In the genomic region with DNA sequence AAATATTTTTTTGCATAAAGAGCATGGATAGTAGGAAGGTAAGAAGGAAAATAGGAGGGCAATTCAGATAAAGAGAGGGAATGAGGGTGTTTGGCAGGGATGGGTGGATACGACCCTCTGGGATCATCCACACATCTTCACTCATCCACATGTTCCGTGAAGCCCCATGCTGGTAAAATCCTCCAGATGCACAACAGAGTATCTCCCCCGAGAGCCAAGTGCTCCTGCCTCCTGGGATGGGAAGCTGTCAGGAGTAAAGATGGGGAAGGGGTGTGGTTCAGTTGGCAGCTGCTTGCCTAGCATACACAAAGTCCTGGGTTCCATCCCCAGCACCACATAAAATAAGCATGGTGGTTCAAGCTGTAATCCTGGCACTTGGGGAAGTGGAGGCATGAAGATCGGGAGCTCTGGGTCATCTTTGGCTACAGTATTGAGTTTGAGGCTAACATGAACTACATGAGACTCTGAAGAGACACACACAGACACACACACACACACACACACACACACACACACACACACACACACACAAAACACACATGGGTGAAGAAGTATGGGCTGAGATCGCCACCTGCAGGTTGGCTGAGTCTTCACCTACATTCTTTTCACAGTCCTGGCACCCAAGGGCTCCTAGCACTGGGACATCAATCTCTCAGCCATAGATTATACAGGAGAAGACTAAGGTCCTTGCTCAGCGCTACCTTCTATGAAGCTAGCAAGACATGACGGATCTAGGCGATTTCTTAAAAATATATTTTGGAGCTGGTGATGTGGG, we compare ENCODE assay signal across 8 mouse cellular contexts. TPM values are rescaled to one million over a fixed set of nuclear protein-coding genes. Genes with fewer than 3 reads are reported as not detected.
DNase-seq lines count a peak whose midpoint lies in the region; ATAC-seq and TF ChIP-seq lines count a peak whose summit lies in the region.
"Had no signal": no experiment of that assay in that cellular context is flagged by ENCODE, and none has a peak within 500 bp of the region (broad histone marks: within the 10 kb centered on the region; RNA-seq: fewer than 3 reads in every experiment).

No protein-coding gene starts in this region.

- DNase-seq in layer of hippocampus, adult 2 months (ENCODE audit: low spot score in 2 of 2), result no peak
- DNase-seq in layer of hippocampus, adult 18-20 months (ENCODE audit: low spot score in 2 of 2), result no peak
- peak; percentile 10 to 28 for DNase-seq in CD8-positive naive resting alpha-beta T cell, adult 2 months (ENCODE audit: low read depth in 2 of 2, low spot score in 2 of 2)
- peak; percentile 75 for DNase-seq in adipocyte (ENCODE audit: low spot score)
- peak; percentile 66 for DNase-seq in lung, postnatal 0 days (ENCODE audit: low spot score)
- DNase-seq in left cerebral cortex, postnatal 25 days (ENCODE audit: low spot score in 2 of 2), result no peak
- DNase-seq in right cerebral cortex, postnatal 36 days (ENCODE audit: low spot score in 2 of 2), result no peak

- H3K27me3 ChIP-seq in lung, postnatal 0 days (replicated peaks; ENCODE audit: insufficient read depth, low read length), result no peaks in the 10 kb centered on the region
- H3K27me3 ChIP-seq: limb, embryonic 13.5 days had no signal

- 58% methylated on average over 8 of the region's 8 CpGs for WGBS in lung, postnatal 0 days

- no peak for ATAC-seq in lung, postnatal 0 days

- no peak overlapping the region for H3K9ac ChIP-seq in lung, postnatal 0 days (replicated peaks; ENCODE audit: low read depth)
- H3K9ac ChIP-seq: limb, embryonic 13.5 days had no signal

- peak; percentile 61 for TF ChIP-seq CTCF in layer of hippocampus, adult 2 months (conservative IDR thresholded peaks at IDR 0.05)
- TF ChIP-seq CTCF in lung, postnatal 0 days (IDR thresholded peaks at IDR 0.05), result peak; percentile 82

- no peaks in the 10 kb centered on the region for H3K36me3 ChIP-seq in lung, postnatal 0 days (ENCODE audit: insufficient read depth, low read length)
- H3K36me3 ChIP-seq: limb, embryonic 13.5 days had no signal

- intact Hi-C loops in left cerebral cortex, postnatal 25 days (cut with DNase I), result loop anchor here (5.0 kb wide), 1 partner anchor 44 kb away; no protein-coding TSS in a partner anchor

- H3K4me3 ChIP-seq in layer of hippocampus, adult 2 months, result no peak overlapping the region
- no peak overlapping the region for H3K4me3 ChIP-seq in lung, postnatal 0 days (ENCODE audit: low read depth, low read length)
- H3K4me3 ChIP-seq: limb, embryonic 13.5 days had no signal

- H3K4me2 ChIP-seq in lung, postnatal 0 days (replicated peaks; ENCODE audit: low read depth, low read length), result no peak overlapping the region
- H3K4me2 ChIP-seq: limb, embryonic 13.5 days had no signal

- H3K4me1 ChIP-seq in lung, postnatal 0 days (ENCODE audit: insufficient read depth, low read depth, low read length), result no peaks in the 10 kb centered on the region
- H3K4me1 ChIP-seq: limb, embryonic 13.5 days had no signal

- TF ChIP-seq EP300 in lung, postnatal 0 days (IDR thresholded peaks at IDR 0.05), result no peak

- H3K27ac ChIP-seq in layer of hippocampus, adult 2 months, result no peak overlapping the region
- no peak overlapping the region for H3K27ac ChIP-seq in lung, postnatal 0 days (ENCODE audit: low read length)
- H3K27ac ChIP-seq: limb, embryonic 13.5 days had no signal

- no peaks in the 10 kb centered on the region for H3K9me3 ChIP-seq in lung, postnatal 0 days (ENCODE audit: low read length)
- H3K9me3 ChIP-seq: limb, embryonic 13.5 days had no signal

RNA-seq across cellular contexts. Expression of a gene that starts 7.3 kb away (rescaled TPM):
- total RNA-seq in layer of hippocampus, adult 2 months (2021), result 10 to 100 TPM in 1 of 2 experiments, 1 to 10 TPM in 1; 9.8 to 12.1 TPM
- 10 to 100 TPM; 11.3 to 12.2 TPM for total RNA-seq in layer of hippocampus, adult 18-20 months (2021)
- polyA plus RNA-seq in lung, postnatal 0 days (2015; fragmentation: Nextera tagmentation; extraction: Ambion mirVana), result 16.7 and 17.1 TPM in 2 replicates
- 10 to 100 TPM; 13.2 to 13.5 TPM for total RNA-seq in left cerebral cortex, postnatal 25 days (2021)

RNA-seq across cellular contexts. Expression of a gene that starts 22.8 kb away (rescaled TPM):
- total RNA-seq in layer of hippocampus, adult 2 months (2021), result 10 to 100 TPM; 83.9 to 86.7 TPM
- 10 to 100 TPM; 90.4 to 96.3 TPM for total RNA-seq in layer of hippocampus, adult 18-20 months (2021)
- 69.8 and 81.5 TPM in 2 replicates for polyA plus RNA-seq in lung, postnatal 0 days (2015; fragmentation: Nextera tagmentation; extraction: Ambion mirVana)
- 10 to 100 TPM; 92.8 to 92.9 TPM for total RNA-seq in left cerebral cortex, postnatal 25 days (2021)

RNA-seq across cellular contexts. Expression of a gene that starts 49.1 kb away (rescaled TPM):
- total RNA-seq in layer of hippocampus, adult 2 months (2021), result not detected
- total RNA-seq in layer of hippocampus, adult 18-20 months (2021), result not detected
- polyA plus RNA-seq in lung, postnatal 0 days (2015; fragmentation: Nextera tagmentation; extraction: Ambion mirVana), result not detected in 2 replicates
- not detected for total RNA-seq in left cerebral cortex, postnatal 25 days (2021)
- polyA plus RNA-seq: limb, embryonic 13.5 days had no signal

Comparison
In these comparisons a context has a peak if more than half of its experiments do, and no peak if none do; other contexts are left out.
1. DNase-seq: peak in CD8-positive naive resting alpha-beta T cell, adult 2 months (2 of 2), adipocyte (single experiment) and lung, postnatal 0 days (single experiment); none in layer of hippocampus, adult 2 months (0 of 2), layer of hippocampus, adult 18-20 months (0 of 2), left cerebral cortex, postnatal 25 days (0 of 2) and right cerebral cortex, postnatal 36 days (0 of 2).